Mouse (Mus musculus) CH12.LX (cell line): ENCODE measurements around the gene Cmtm6.

ENCODE experiments used
- BHLHE40 ChIP-seq: IDR thresholded peaks from 2 replicates; pipeline ENCODE4 v1.6.1; 2011; ENCODE audit warnings: mild to moderate bottlenecking, low read depth, low read length, improper control_type of control experiment
- CTCF ChIP-seq, 2 experiments: IDR thresholded peaks in 1 of 2; conservative IDR thresholded peaks in 1 of 2; 2 replicates each; pipeline ENCODE4 v1.5.1; 2011 to 2012; ENCODE audit warnings: low read depth in 2 of 2, low read length in 2 of 2, improper control_type of control experiment in 1 of 2, inconsistent platforms in 1 of 2, mild to moderate bottlenecking in 1 of 2, moderate library complexity in 1 of 2
- EP300 ChIP-seq: IDR thresholded peaks from 2 replicates; pipeline ENCODE4 v1.6.1; 2011; ENCODE audit warnings: low read length, improper control_type of control experiment
- GABPA ChIP-seq: IDR thresholded peaks from 2 replicates; pipeline ENCODE4 v1.6.1; 2012; ENCODE audit warnings: low read depth, low read length, improper control_type of control experiment, inconsistent platforms; ENCODE audit not compliant: insufficient replicate concordance
- KAT2A ChIP-seq: IDR thresholded peaks from 2 replicates; pipeline ENCODE4 v1.6.1; 2012; ENCODE audit warnings: low read length, improper control_type of control experiment, inconsistent platforms; ENCODE audit not compliant: insufficient replicate concordance
- MAFK ChIP-seq: IDR thresholded peaks from 2 replicates; pipeline ENCODE4 v1.6.1; 2011; ENCODE audit warnings: low read length, improper control_type of control experiment; ENCODE audit not compliant: insufficient replicate concordance
- MAX ChIP-seq: IDR thresholded peaks from 2 replicates; pipeline ENCODE4 v1.6.1; 2011; ENCODE audit warnings: low read length, improper control_type of control experiment
- MAZ ChIP-seq: IDR thresholded peaks from 2 replicates; pipeline ENCODE4 v1.6.1; 2012; ENCODE audit warnings: low read depth, mild to moderate bottlenecking, inconsistent platforms, low read length, improper control_type of control experiment, moderate library complexity
- POLR2A ChIP-seq: IDR thresholded peaks from 2 replicates; pipeline ENCODE4 v1.6.1; 2011; ENCODE audit warnings: low read depth, mild to moderate bottlenecking, improper control_type of control experiment, low read length
- POLR2AphosphoS2 ChIP-seq: IDR thresholded peaks from 2 replicates; pipeline ENCODE4 v1.6.1; 2011; ENCODE audit warnings: low read depth, low read length, improper control_type of control experiment
- SMC3 ChIP-seq: IDR thresholded peaks from 2 replicates; pipeline ENCODE4 v1.6.1; 2011; ENCODE audit warnings: low read depth, low read length, improper control_type of control experiment
- TCF12 ChIP-seq: IDR thresholded peaks from 2 replicates; pipeline ENCODE4 v1.6.1; 2014; ENCODE audit warnings: low read depth, mild to moderate bottlenecking, inconsistent platforms, low read length, improper control_type of control experiment
- USF1 ChIP-seq: IDR thresholded peaks from 2 replicates; pipeline ENCODE4 v1.6.1; 2014; ENCODE audit warnings: low read depth, mild to moderate bottlenecking, inconsistent platforms, low read length, improper control_type of control experiment
- ZC3H11A ChIP-seq: IDR thresholded peaks from 2 replicates; pipeline ENCODE4 v1.6.1; 2012; ENCODE audit warnings: low read depth, mild to moderate bottlenecking, inconsistent platforms, low read length, improper control_type of control experiment

GRCm38 (mm10) chr9:114745163-114745562 lies 14.2 kb downstream of the Cmtm6 start:
- TF ChIP-seq EP300: no peak
- no peak for TF ChIP-seq SMC3
- TF ChIP-seq POLR2AphosphoS2: no peak
- no peak for TF ChIP-seq TCF12
- TF ChIP-seq BHLHE40: no peak
- no peak for TF ChIP-seq MAX
- no peak for TF ChIP-seq USF1
- no peak for TF ChIP-seq CTCF (conservative IDR thresholded peaks at IDR 0.05 in 1 of 2, IDR thresholded peaks at IDR 0.05 in 1 of 2; ENCODE audit: low read depth in 2 of 2, low read length in 2 of 2)
- no peak for TF ChIP-seq ZC3H11A
- no peak for TF ChIP-seq POLR2A
- no peak for TF ChIP-seq GABPA
- no peak for TF ChIP-seq MAZ
- no peak for TF ChIP-seq KAT2A
- no peak for TF ChIP-seq MAFK
